Comparison of ENCODE assay signal across 9 mouse cellular contexts in genomic region chr7:54734039-54734438, GRCm38 (mm10).
DNase-seq lines count a peak whose midpoint lies in the region; ATAC-seq lines count a peak whose summit lies in the region.
"Had no signal": no experiment of that assay in that cellular context is flagged by ENCODE, and none has a peak within 500 bp of the region (broad histone marks: within the 10 kb centered on the region; RNA-seq: fewer than 3 reads in every experiment).

No protein-coding gene starts in this region.

- no peak for ATAC-seq in embryonic facial prominence, embryonic 14.5 days (ENCODE audit: low read depth)
- ATAC-seq in midbrain, embryonic 16.5 days = peak; percentile 42; the same call in 1 of the 2 replicates
- no peak for ATAC-seq in erythroblast, adult 5-6 weeks (replicated peaks; ENCODE audit: low FRiP score, poor library complexity, severe bottlenecking)

- H3K4me2 ChIP-seq in embryonic facial prominence, embryonic 14.5 days (ENCODE audit: low read depth, low read length) = peak overlapping the region; percentile 23; the same call in 1 of the 2 replicates
- peak overlapping the region; percentile 19; the same call in 1 of the 2 replicates for H3K4me2 ChIP-seq in midbrain, embryonic 16.5 days (ENCODE audit: low read length)
- H3K4me2 ChIP-seq: stomach, embryonic 15.5 days had no signal

- no peak overlapping the region for H3K4me3 ChIP-seq in embryonic facial prominence, embryonic 14.5 days (ENCODE audit: low read depth, low read length)
- H3K4me3 ChIP-seq in midbrain, embryonic 16.5 days (ENCODE audit: low read depth, low read length) = no peak overlapping the region
- H3K4me3 ChIP-seq: erythroblast, embryonic 14.5 days; stomach, embryonic 15.5 days had no signal

- H3K9me3 ChIP-seq in embryonic facial prominence, embryonic 14.5 days (ENCODE audit: control insufficient read depth, low read length) = no peaks in the 10 kb centered on the region
- H3K9me3 ChIP-seq in midbrain, embryonic 16.5 days (replicated peaks; ENCODE audit: control insufficient read depth, low read length, poor library complexity, severe bottlenecking) = no peaks in the 10 kb centered on the region
- H3K9me3 ChIP-seq: stomach, embryonic 15.5 days had no signal

- H3K4me1 ChIP-seq in embryonic facial prominence, embryonic 14.5 days (ENCODE audit: control insufficient read depth, insufficient read depth, low read length) = no peaks in the 10 kb centered on the region
- H3K4me1 ChIP-seq in midbrain, embryonic 16.5 days (ENCODE audit: control insufficient read depth, insufficient read depth, low read length) = no peaks in the 10 kb centered on the region
- H3K4me1 ChIP-seq: stomach, embryonic 15.5 days had no signal

- WGBS in embryonic facial prominence, embryonic 14.5 days = 22% methylated on average over 7 of the region's 7 CpGs
- 30% methylated on average over 7 of the region's 7 CpGs for WGBS in midbrain, embryonic 16.5 days

- no peak overlapping the region for H3K9ac ChIP-seq in embryonic facial prominence, embryonic 14.5 days (ENCODE audit: low read depth, low read length)
- no peak overlapping the region for H3K9ac ChIP-seq in midbrain, embryonic 16.5 days (ENCODE audit: low read depth, low read length)
- H3K9ac ChIP-seq: stomach, embryonic 15.5 days had no signal

- DNase-seq in ovary, adult 18-20 months (ENCODE audit: low spot score) = peak; percentile 2
- DNase-seq in ovary, postnatal 10 days (ENCODE audit: low spot score) = no peak
- DNase-seq in brain, adult 2 months (ENCODE audit: low read depth, low spot score) = peak; percentile 56
- DNase-seq in embryonic facial prominence, embryonic 14.5 days (ENCODE audit: low spot score) = peak; percentile 64
- peak; percentile 30 for DNase-seq in layer of hippocampus, adult 9-11 months

- no peaks in the 10 kb centered on the region for H3K36me3 ChIP-seq in embryonic facial prominence, embryonic 14.5 days (ENCODE audit: control insufficient read depth, insufficient read depth, low read length)
- no peaks in the 10 kb centered on the region for H3K36me3 ChIP-seq in midbrain, embryonic 16.5 days (ENCODE audit: control insufficient read depth, insufficient read depth, low read length)
- H3K36me3 ChIP-seq: stomach, embryonic 15.5 days had no signal

- H3K27me3 ChIP-seq in embryonic facial prominence, embryonic 14.5 days (replicated peaks; ENCODE audit: control insufficient read depth, insufficient read depth, low read length) = no peaks in the 10 kb centered on the region
- H3K27me3 ChIP-seq in midbrain, embryonic 16.5 days (ENCODE audit: control insufficient read depth, insufficient read depth, low read depth, low read length) = no peaks in the 10 kb centered on the region
- H3K27me3 ChIP-seq: stomach, embryonic 15.5 days had no signal

- H3K27ac ChIP-seq in embryonic facial prominence, embryonic 14.5 days (replicated peaks; ENCODE audit: low read depth, low read length) = no peak overlapping the region
- H3K27ac ChIP-seq in midbrain, embryonic 16.5 days (ENCODE audit: low read length) = no peak overlapping the region
- H3K27ac ChIP-seq: stomach, embryonic 15.5 days had no signal
